Mouse (Mus musculus) E14TG2a.4 (cell line): ENCODE results near the gene Gm37240.

ENCODE experiments used
- H3K27me3 ChIP-seq: 2 replicates; pipeline ENCODE4 v1.6.1; 2014; ENCODE audit warnings: low read length, control low read depth; ENCODE audit not compliant: insufficient read depth
- H3K36me3 ChIP-seq: 2 replicates; pipeline ENCODE4 v1.6.1; 2014; ENCODE audit warnings: low read length, control low read depth; ENCODE audit not compliant: insufficient read depth
- H3K4me1 ChIP-seq: replicated peaks from 2 replicates; pipeline ENCODE4 v1.6.1; 2014; ENCODE audit warnings: low read depth, low read length, control low read depth
- H3K4me3 ChIP-seq: replicated peaks from 2 replicates; pipeline ENCODE4 v1.5.1; 2014; ENCODE audit warnings: mild to moderate bottlenecking, low read length
- H3K9me3 ChIP-seq: 2 replicates; pipeline ENCODE4 v1.6.1; 2014; ENCODE audit warnings: low read length, control low read depth
- CTCF ChIP-seq: conservative IDR thresholded peaks from 2 replicates; pipeline ENCODE4 v1.5.1; 2014; ENCODE audit warnings: low read length
- NANOG ChIP-seq: IDR thresholded peaks from 2 replicates; pipeline ENCODE4 v1.6.1; 2014; ENCODE audit warnings: borderline replicate concordance, low read length, mixed read lengths
- POU5F1 ChIP-seq: IDR thresholded peaks from 2 replicates; pipeline ENCODE4 v1.6.1; 2014; ENCODE audit warnings: low read length, borderline replicate concordance

Gm37240 gene

DNA sequence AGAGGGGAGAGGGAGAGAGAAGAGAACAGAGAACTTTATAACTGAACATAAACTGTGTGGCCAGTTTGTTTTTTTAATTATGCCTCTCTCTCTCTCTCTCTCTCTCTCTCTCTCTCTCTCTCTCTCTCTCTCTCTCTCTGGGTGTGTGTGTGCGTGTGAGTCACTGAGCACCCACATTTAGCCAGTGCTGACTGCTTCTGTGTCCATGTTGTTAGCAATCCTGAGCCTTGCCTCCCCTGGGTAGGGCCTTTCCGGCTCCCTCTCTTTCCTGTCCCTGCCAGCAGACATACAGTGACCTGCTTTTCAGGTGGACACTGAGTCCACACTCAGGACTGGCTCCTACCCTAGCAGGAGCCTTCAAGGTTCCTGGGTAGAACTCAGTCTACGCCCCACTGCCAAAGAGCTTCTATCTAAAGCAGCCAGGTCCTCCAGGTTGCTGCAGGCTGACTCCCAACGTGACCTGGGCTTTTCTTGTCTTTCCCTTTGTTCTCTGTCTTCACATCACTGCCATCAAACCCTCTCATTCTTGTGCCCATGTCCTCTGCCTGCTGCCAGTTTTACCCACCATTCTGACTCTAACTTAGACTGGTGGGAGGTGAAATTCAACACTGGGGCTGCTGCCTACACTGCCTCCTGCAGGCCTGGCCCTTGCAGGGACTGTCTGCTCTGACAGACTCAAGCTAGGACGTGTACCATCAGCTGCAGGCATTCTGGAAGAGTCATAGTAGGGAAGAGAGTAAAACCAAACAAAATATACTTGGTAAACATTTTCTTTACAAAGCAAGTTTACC is 153.2 kb downstream of the Gm37240 start:
- Histone ChIP-seq H3K4me3 (no peak overlapping the region), H3K4me1 (no peaks in the 10 kb centered on the region), H3K27me3 (no peaks in the 10 kb centered on the region), H3K9me3 (no peaks in the 10 kb centered on the region), H3K36me3 (no peaks in the 10 kb centered on the region)
- TF ChIP-seq NANOG (no peak), CTCF (no peak), POU5F1 (no peak)

DNA sequence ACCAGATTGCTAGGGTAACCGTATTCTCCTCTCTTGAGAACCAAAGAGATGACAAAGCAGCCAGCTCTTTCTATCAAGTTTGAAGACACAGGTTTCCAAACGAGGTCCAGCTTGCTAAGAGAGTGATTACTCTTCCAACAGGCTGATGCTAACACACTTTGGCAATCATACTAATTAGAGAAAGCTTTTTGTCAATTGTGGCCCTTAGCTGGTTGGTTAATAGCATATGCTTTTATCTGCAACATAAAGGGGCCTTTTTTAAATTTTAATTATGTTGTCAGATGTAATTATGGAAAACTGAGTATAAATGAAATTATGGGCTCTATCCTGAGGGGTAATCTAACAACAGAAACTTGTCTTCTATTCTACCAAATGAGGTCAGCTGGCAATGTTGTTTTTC is 160.1 kb downstream of the Gm37240 start:
- Histone ChIP-seq H3K4me1 (no peaks in the 10 kb centered on the region), H3K9me3 (no peaks in the 10 kb centered on the region), H3K36me3 (no peaks in the 10 kb centered on the region), H3K27me3 (no peaks in the 10 kb centered on the region), H3K4me3 (no peak overlapping the region)
- TF ChIP-seq CTCF = no peak
- no peak for TF ChIP-seq POU5F1
- TF ChIP-seq NANOG = no peak

DNA sequence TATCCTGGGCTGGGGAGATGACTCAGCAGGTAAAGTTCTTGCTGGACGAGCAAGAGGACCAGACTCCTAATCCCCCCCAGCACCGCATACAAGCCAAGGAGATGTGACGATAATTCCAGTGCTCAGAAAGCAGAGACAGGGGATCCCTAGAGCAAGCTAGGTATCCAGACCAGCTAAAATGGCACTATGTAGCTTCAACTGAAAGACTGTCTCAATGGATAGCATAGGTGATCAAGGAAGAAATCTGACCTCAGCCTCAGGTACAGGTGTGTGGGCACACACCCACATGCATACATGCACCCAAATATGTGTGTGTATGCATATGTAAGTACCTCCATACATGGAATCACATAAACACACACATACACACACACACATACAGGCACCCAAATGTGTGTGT is 161.3 kb downstream of the Gm37240 start:
- H3K9me3 ChIP-seq = no peaks in the 10 kb centered on the region
- H3K36me3 ChIP-seq = no peaks in the 10 kb centered on the region
- H3K27me3 ChIP-seq = no peaks in the 10 kb centered on the region
- TF ChIP-seq CTCF (no peak), POU5F1 (no peak), NANOG (no peak)
- no peaks in the 10 kb centered on the region for H3K4me1 ChIP-seq
- H3K4me3 ChIP-seq = no peak overlapping the region

DNA sequence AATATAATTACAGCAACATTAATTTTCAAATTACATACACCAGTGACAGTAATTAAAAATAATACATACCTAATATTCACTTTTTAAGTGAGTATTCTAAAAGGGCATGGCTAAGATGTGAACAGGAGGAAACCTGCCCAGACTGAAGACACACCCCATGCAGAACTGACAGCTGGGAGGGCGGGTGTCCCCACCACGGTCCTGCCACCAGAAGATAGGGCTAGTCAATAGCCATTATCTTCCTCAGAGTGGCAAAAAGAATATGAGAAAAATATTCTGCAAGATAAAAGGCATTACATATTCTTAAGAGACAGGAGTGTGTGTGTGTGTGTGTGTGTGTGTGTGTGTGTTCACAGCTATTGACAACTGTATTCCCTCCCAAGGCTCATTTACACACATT is 162.2 kb downstream of the Gm37240 start:
- Histone ChIP-seq H3K4me1 (no peaks in the 10 kb centered on the region), H3K36me3 (no peaks in the 10 kb centered on the region), H3K9me3 (no peaks in the 10 kb centered on the region), H3K27me3 (no peaks in the 10 kb centered on the region), H3K4me3 (no peak overlapping the region)
- TF ChIP-seq POU5F1 = no peak
- no peak for TF ChIP-seq CTCF
- no peak for TF ChIP-seq NANOG

DNA sequence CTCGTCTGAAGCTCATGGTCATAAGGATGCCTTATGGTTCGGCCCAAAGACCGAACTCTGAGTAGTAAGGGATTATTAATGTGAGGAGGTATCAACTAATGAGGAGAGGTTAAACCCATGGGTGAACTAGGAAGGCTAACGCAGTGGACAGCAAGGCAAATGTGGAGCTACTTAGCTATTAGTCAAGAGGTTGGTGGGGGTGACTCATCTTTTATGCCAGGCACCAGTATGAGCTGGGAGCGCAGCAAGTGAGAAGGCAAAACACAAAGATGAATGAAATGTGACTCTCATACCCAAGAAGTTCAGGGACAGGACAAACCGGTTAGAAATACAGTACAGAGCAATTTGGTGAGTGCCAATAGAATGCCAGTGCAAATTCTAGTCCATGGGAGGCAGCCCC is 164.7 kb downstream of the Gm37240 start:
- Histone ChIP-seq H3K4me1 (no peaks in the 10 kb centered on the region), H3K4me3 (no peak overlapping the region), H3K9me3 (no peaks in the 10 kb centered on the region), H3K36me3 (no peaks in the 10 kb centered on the region), H3K27me3 (no peaks in the 10 kb centered on the region)
- TF ChIP-seq POU5F1 (no peak), CTCF (no peak), NANOG (no peak)

DNA sequence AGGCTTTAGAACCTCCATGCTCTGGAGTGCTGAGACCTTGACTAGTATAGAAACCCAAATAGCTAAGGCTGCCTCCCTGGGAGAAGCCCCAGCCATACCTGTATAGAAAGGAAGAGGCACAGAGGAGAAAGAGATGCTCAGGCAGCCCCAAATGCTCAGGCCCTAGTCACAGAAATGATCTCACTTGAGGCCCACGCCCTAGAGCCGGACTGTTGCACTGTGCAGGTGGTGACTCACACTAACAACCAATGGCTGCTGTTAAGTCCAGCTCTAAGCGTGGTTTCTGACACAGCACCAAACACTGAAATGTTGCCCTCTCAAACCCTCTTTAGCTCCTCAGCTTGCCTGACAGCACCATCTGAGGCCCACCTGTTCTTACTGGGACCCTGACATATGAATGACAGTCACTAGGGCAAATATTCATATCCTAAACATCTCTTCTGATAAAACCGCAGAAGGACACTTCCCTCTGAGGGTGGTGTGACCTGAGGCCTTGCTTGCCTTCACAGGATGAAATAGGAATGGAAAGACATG is 171.5 kb downstream of the Gm37240 start:
- Histone ChIP-seq H3K4me1 (no peaks in the 10 kb centered on the region), H3K36me3 (no peaks in the 10 kb centered on the region), H3K27me3 (no peaks in the 10 kb centered on the region), H3K4me3 (no peak overlapping the region), H3K9me3 (no peaks in the 10 kb centered on the region)
- TF ChIP-seq NANOG (no peak), CTCF (no peak), POU5F1 (no peak)

DNA sequence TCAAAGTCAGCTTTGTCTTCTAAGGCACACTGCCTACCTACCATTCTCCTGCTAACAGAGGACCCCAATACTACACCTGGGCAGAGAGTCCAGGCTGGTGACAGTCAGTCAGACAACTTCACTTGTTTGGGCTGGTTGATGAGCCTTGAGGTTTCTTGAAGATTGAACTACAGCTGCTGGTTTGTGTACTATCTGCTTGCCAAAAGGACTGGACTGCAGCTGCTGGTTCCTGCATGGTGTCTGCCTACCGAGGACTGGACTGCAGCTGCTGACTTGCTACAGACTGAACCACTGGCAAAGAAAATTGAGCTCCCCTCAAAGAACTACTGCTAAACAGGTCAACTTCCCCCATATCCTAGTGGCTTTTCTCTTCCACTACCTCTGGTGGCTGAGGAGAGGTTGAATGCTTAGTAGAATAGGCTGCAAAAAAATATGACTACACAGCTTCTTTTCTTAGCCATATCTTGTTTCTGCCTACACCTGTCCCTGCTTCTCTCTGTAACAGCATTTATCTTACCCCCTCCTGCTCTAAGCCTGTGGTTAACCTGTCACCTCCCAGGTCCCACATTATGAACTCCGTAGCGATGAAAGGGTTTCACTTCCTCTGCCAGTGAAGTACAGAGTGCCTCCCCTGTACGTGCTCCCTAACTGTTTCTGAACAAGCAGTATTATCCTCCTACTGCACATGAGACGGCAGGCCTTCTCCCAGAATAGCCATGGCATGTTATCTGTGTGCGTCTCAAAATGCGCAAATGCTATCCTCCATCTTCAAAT is 173.2 kb downstream of the Gm37240 start:
- Histone ChIP-seq H3K4me3 (no peak overlapping the region), H3K36me3 (no peaks in the 10 kb centered on the region), H3K9me3 (no peaks in the 10 kb centered on the region), H3K27me3 (no peaks in the 10 kb centered on the region), H3K4me1 (no peaks in the 10 kb centered on the region)
- no peak for TF ChIP-seq NANOG
- TF ChIP-seq POU5F1 = no peak
- TF ChIP-seq CTCF = no peak

DNA sequence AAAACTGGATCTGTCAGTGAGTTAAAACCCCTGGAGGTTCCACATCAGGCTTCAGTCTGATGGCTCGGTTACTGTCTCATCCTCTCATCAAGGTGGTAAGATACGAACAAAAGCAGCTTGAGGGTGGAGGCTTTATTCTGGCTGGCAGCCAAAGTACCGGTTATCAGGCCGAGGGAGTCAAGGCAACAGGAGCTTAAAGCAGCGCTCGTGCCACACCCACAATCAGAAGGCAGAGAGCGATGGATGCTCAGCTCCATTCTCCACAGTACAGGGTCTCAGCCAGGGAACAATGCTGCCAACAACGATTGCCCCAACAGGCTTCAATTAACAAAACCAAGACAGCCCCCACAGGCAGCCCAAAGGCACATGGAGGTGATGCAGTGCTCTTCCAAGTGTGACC is 176.6 kb downstream of the Gm37240 start:
- no peaks in the 10 kb centered on the region for H3K36me3 ChIP-seq
- no peaks in the 10 kb centered on the region for H3K4me1 ChIP-seq
- no peak overlapping the region for H3K4me3 ChIP-seq
- no peaks in the 10 kb centered on the region for H3K9me3 ChIP-seq
- TF ChIP-seq NANOG (no peak), POU5F1 (no peak)
- H3K27me3 ChIP-seq = no peaks in the 10 kb centered on the region

DNA sequence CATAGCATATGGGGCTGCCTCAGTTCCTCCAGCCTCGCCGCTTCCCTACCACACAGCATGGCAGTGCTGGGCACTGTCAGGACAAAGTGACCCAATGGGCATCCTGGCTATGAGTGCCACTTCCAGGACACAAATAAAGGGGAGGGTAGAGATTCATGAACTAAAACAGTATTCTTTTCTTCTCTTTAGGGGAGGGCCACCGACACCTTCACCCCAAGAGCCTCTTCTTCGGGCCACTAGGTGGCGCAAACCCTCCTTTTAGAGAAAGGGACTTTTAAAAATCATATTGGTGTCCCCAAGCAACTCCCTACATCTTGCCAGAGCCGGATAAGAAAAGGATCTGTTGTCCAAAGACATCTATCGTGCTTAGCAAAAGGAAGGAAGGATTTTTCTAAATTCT is 179.9 kb downstream of the Gm37240 start:
- Histone ChIP-seq H3K4me1 (no peaks in the 10 kb centered on the region), H3K27me3 (no peaks in the 10 kb centered on the region), H3K4me3 (no peak overlapping the region), H3K36me3 (no peaks in the 10 kb centered on the region), H3K9me3 (no peaks in the 10 kb centered on the region)
- no peak for TF ChIP-seq POU5F1
- TF ChIP-seq CTCF = peak; percentile 68
- TF ChIP-seq NANOG = no peak
